Mouse (Mus musculus) heart, postnatal 0 days (tissue): ENCODE data around the gene Slc29a3.

Experiments used
- CTCF ChIP-seq: IDR thresholded peaks from 2 replicates; pipeline ENCODE4 v1.5.1; 2016; ENCODE audit warnings: antibody characterized with exemption, control low read depth, low read depth
- EP300 ChIP-seq: IDR thresholded peaks from 2 replicates; pipeline ENCODE4 v1.6.1; 2016; ENCODE audit warnings: antibody characterized with exemption, low read depth

DNA sequence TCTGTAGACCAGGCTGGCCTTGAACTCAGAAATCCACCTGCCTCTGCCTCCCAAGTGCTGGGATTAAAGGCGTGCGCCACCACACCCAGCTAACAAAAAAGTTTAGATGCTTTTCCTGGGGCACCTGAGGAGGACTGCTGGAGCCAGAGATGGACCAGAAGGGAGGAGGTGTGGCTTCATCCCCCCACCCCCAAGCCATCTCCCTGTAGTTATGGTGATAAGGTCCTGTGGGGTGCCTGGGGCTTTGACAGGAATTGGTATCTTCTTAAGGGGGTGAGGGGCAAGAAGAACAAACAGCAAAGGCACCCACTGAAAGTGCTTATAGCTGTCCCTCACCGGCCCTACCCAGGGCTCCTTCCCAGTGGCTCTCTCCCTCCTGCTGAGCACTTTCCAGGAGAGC, 25.7 kb downstream of the Slc29a3 start:
- no peak for TF ChIP-seq CTCF
- no peak for TF ChIP-seq EP300
